Mouse (Mus musculus) kidney, adult 2 months (tissue): ENCODE results near the gene Kcnip2. TPM values are rescaled to one million over a fixed set of nuclear protein-coding genes. Genes with fewer than 3 reads are reported as not detected.

ENCODE experiments used
- DNase-seq: peaks from one replicate; pipeline ENCODE4 v3.0.0; 2021
- H3K27ac ChIP-seq: fragments of 200-500 bp; 2 replicates; pipeline ENCODE4 v1.5.1; 2012; ENCODE audit warnings: low read depth, low read length, control low read depth, inconsistent platforms; ENCODE audit not compliant: insufficient read depth
- H3K27me3 ChIP-seq: fragments of 200-500 bp; replicated peaks from 2 replicates; pipeline ENCODE4 v1.6.1; 2012; ENCODE audit warnings: mild to moderate bottlenecking, moderate library complexity, low read length, inconsistent platforms; ENCODE audit not compliant: control insufficient read depth, insufficient read depth
- H3K36me3 ChIP-seq: fragments of 200-500 bp; 2 replicates; pipeline ENCODE4 v1.6.1; 2012; ENCODE audit warnings: mild to moderate bottlenecking, moderate library complexity, low read length, inconsistent platforms; ENCODE audit not compliant: control insufficient read depth, insufficient read depth
- H3K4me1 ChIP-seq: fragments of 200-500 bp; 2 replicates; pipeline ENCODE4 v1.6.1; 2011; ENCODE audit warnings: low read length; ENCODE audit not compliant: control insufficient read depth, insufficient read depth
- H3K4me3 ChIP-seq: fragments of 200-500 bp; 2 replicates; pipeline ENCODE4 v1.5.1; 2011; ENCODE audit warnings: mild to moderate bottlenecking, low read depth, low read length, control low read depth; ENCODE audit not compliant: insufficient read depth
- CTCF ChIP-seq: fragments of 200-500 bp; conservative IDR thresholded peaks from 2 replicates; pipeline ENCODE4 v1.5.1; 2011; ENCODE audit warnings: low read depth, mild to moderate bottlenecking, control low read depth, low read length, moderate library complexity, mixed read lengths; ENCODE audit not compliant: insufficient read depth, insufficient read length
- POLR2A ChIP-seq: fragments of 200-500 bp; IDR thresholded peaks from one replicate; pipeline ENCODE4 v1.6.1; 2011; ENCODE audit warnings: low read depth, low read length, control low read depth
- WGBS: fragments of 180-500 bp; shearing (Covaris S2); methylation state at CpG from one replicate; pipeline ENCODE4 v1.1.7; 2018; 5-methylcytosine and 5-hydroxymethylcytosine counted together
- polyA plus RNA-seq: library from polyadenylated mRNA; depleted of rRNA; stranded (reverse); fragments of >200 nt; gene quantifications from 2 replicates; pipeline ENCODE4 v1.2.3, GENCODE M21; 2012

Gene Kcnip2
- polyA plus RNA-seq, 1 experiment: 9.2 TPM

DNA sequence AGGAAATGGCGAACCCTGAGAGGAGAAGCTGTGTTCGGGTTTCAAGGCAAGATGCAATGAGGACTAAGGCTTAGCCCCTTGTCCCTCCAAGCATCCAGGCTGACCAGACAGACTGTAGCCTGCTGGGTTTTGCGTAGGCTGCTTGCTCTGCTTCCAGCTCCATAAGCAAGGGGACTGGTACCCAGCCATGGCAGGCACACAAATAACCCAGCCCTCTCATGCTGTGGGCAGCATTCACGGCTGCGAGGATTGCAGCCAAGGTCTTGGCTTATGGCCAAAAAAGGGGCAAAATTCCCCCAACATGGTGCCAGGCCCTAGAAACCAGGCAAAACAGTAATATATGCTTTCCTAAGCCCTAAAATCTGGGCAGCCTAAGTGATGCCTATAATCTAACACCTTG is 6.0 kb upstream of the Kcnip2 start:
- no peak for DNase-seq
- no peak overlapping the region for H3K27ac ChIP-seq
- H3K27me3 ChIP-seq: no peaks in the 10 kb centered on the region
- H3K4me1 ChIP-seq: peaks cover 21% of the 10 kb centered on the region; the same call in 1 of the 2 replicates
- no peak overlapping the region for H3K4me3 ChIP-seq
- H3K36me3 ChIP-seq: no peaks in the 10 kb centered on the region
- TF ChIP-seq POLR2A (no peak), CTCF (no peak)
- WGBS: 65% methylated on average over 5 of the region's 5 CpGs

DNA sequence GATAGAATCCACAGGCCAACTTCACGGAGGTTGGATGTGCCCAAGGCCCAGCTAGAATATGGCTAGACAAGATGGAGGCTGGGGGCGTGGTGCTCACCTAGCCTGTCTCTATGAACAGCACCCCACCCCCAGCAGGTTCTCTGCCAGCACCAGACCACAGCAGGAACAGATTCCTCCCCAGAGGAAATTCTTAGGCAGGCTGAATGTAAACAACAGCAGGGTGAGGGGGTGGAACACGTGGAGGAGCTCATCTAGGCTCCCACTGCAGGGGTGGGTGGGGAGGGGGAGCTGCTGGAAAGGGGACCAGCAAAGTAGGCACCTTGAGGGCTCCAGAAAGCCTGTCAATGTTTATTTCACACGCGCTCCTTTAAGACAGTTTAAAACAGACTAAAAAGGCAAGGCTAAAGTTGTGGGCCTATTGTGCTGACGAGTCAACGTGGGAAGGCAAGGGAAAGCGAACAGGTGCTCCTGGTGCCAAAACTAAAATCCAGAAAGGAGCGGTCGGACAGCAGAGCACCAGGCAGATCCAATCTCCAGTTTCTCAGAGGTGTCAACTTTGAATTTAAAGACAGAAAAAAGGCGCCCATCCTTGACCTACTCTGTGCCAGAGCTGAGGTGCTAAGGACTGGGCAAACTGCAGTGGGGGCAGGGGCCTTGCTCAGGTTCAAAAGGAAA is 2.1 kb upstream of the Kcnip2 start:
- no peaks in the 10 kb centered on the region for H3K36me3 ChIP-seq
- H3K4me1 ChIP-seq: peaks cover 23% of the 10 kb centered on the region; the same call in 1 of the 2 replicates
- H3K4me3 ChIP-seq: no peak overlapping the region
- DNase-seq: no peak
- no peak overlapping the region for H3K27ac ChIP-seq
- TF ChIP-seq CTCF (no peak), POLR2A (no peak)
- 72% methylated on average over 11 of the region's 11 CpGs for WGBS
- H3K27me3 ChIP-seq: no peaks in the 10 kb centered on the region

DNA sequence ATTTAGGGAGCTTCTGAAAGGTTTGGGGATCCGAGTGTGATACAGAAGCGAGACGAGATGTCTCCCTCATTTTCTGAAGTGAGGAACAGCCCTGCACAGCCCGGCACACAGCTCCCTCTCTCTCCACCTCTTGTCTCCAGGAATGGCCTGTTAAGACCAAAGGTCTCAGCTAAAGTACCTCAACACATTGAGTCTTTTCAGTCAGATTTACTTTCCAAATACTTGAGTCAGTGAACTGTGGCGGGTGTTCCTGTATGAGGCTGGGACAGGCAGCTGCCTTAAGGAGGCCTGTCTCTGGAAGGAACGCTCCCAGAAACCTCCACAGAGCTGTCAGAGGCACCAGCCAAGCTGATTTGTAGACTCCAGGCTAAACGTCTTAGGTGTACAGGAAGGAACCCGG is 866 bp upstream of the Kcnip2 start:
- TF ChIP-seq POLR2A (no peak), CTCF (no peak)
- Histone ChIP-seq H3K27me3 (no peaks in the 10 kb centered on the region), H3K27ac (peak overlapping the region; percentile 42), H3K36me3 (no peaks in the 10 kb centered on the region), H3K4me1 (peaks cover 21% of the 10 kb centered on the region; the same call in 1 of the 2 replicates), H3K4me3 (no peak overlapping the region)
- 21% methylated on average over 8 of the region's 8 CpGs for WGBS
- peak; percentile 87 for DNase-seq

DNA sequence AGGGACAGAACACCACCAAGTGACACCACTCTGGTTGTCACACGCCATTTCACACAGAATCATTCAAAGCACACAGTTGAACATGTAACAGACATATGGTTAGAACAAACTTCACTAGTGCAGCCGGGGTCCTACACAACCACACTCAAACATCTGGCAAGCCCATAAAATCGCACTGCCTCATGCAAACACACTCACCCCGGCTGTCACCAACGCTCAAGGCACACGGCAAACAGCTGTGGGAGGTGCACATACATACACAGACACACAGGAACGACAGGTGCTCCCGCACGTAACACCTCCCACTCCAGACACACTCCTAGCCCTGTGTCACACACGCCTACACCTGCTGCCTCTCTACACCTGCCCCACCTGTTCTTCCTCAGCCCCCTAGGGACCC is 691 bp downstream of the Kcnip2 start:
- H3K4me1 ChIP-seq: peaks cover 12% of the 10 kb centered on the region; the same call in 1 of the 2 replicates

DNA sequence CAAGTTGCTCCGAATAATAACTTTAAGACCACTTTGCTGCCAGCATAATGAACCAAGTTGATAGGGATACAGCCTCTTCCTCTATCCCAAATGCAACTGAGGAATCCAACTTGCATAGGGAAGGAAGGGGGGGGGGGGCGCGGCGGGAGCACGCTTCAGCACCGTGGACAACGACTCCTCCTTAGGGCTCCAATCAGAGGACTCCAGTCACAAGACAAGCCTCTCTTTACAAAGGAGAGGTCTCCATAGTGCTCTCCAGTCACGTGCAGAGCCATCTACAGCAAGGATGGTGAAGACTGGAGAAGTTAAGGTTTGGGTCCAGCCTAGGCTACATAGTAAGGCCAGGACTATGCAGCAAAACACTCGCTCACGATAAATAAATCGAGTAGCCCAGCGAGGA is 2.1 kb downstream of the Kcnip2 start:
- Histone ChIP-seq H3K27ac (no peak overlapping the region), H3K36me3 (no peaks in the 10 kb centered on the region), H3K4me3 (no peak overlapping the region), H3K4me1 (peaks cover 12% of the 10 kb centered on the region; the same call in 1 of the 2 replicates), H3K27me3 (no peaks in the 10 kb centered on the region)
- TF ChIP-seq POLR2A (no peak), CTCF (no peak)
- DNase-seq: no peak
- WGBS: 26% methylated on average over 12 of the region's 12 CpGs

More for the DNA sequence above, 691 bp downstream of the Kcnip2 start:
- 55% methylated on average over 10 of the region's 10 CpGs for WGBS
- DNase-seq: no peak
- H3K27me3 ChIP-seq: no peaks in the 10 kb centered on the region
- TF ChIP-seq POLR2A: no peak
- no peak for TF ChIP-seq CTCF
- H3K36me3 ChIP-seq: no peaks in the 10 kb centered on the region
- no peak overlapping the region for H3K27ac ChIP-seq
- no peak overlapping the region for H3K4me3 ChIP-seq

DNA sequence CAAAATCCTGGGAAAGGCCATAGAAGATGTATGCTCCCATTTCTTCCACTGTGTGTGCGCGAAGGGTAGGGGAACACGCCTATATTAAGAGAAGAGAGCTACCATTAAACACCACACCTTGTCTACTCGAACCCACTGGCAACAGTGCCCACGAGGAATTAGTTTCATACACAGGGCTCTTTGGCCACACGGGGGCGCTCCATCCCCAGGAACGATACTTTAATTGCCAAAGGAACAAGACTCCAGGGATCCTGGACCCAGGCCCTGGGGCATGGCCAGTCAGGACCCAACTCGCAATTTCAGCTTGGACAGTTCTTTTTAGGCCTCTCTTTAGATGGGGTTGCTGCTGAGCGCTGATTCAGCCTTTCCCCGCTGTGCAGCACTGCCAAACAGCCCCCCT is 2.6 kb downstream of the Kcnip2 start:
- Histone ChIP-seq H3K27me3 (no peaks in the 10 kb centered on the region), H3K4me3 (no peak overlapping the region), H3K27ac (no peak overlapping the region), H3K4me1 (peaks cover 12% of the 10 kb centered on the region; the same call in 1 of the 2 replicates), H3K36me3 (no peaks in the 10 kb centered on the region)
- TF ChIP-seq CTCF (peak; percentile 75), POLR2A (no peak)
- 7% methylated on average over 11 of the region's 11 CpGs for WGBS
- peak; percentile 88 for DNase-seq

DNA sequence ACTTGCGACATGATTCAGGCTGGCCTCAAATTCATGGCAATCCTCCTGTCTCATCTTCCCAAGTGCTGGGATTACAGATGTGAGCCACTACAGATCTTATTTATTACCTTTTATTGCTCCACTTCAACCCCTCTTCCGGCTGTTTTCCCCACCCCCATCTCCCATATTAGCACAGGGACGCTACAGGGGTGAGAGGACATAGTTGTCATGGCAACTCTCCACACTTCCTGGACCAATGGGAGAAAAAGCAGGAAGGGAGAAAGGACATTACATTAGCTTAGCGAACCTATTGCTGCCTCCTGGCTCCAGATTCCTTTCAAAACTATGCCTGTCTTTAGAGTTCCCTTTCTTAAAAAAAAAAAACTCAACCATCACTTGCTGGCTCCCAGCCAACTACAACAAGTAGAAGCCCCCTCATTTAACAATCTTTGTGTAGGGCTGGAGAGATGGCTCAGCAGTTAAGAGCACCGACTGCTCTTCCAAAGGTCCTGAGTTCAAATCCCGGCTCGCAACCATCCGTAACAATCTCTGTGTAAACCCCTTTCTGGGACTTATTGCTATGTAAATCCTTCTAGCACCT is 3.1 kb downstream of the Kcnip2 start:
- no peaks in the 10 kb centered on the region for H3K36me3 ChIP-seq
- H3K27ac ChIP-seq: no peak overlapping the region
- H3K27me3 ChIP-seq: no peaks in the 10 kb centered on the region
- H3K4me1 ChIP-seq: peaks cover 12% of the 10 kb centered on the region; the same call in 1 of the 2 replicates
- 16% methylated on average over 8 of the region's 8 CpGs for WGBS
- DNase-seq: no peak
- no peak for TF ChIP-seq POLR2A
- no peak for TF ChIP-seq CTCF
- H3K4me3 ChIP-seq: no peak overlapping the region
